Mouse (Mus musculus) gastrocnemius, postnatal 14 days (tissue): ENCODE results near the gene Stam. TPM values are rescaled to one million over a fixed set of nuclear protein-coding genes. Genes with fewer than 3 reads are reported as not detected.
"Not testable (repeated sequence)": the region's sequence is repeated elsewhere in the genome, so short reads cannot be mapped to it uniquely, and the experiment has no call there.

ENCODE experiments used
- DNase-seq: peaks from one replicate; pipeline ENCODE4 v3.0.0; 2021; ENCODE audit warnings: mixed read lengths
- intact Hi-C: fragments of 180-260 bp; cut with DNase I; formaldehyde crosslinking; loops from one replicate; pipeline ENCODE4 v1.15.1; 2025; ENCODE audit warnings: low total_unique reads
- total RNA-seq, 2 experiments: library from RNA; stranded (reverse); gene quantifications; 2 replicates each; pipeline ENCODE4 v1.2.3; 2021

Stam gene
- total RNA-seq, 2 experiments from 2014 or later = 23.2 to 25.3 TPM

DNA sequence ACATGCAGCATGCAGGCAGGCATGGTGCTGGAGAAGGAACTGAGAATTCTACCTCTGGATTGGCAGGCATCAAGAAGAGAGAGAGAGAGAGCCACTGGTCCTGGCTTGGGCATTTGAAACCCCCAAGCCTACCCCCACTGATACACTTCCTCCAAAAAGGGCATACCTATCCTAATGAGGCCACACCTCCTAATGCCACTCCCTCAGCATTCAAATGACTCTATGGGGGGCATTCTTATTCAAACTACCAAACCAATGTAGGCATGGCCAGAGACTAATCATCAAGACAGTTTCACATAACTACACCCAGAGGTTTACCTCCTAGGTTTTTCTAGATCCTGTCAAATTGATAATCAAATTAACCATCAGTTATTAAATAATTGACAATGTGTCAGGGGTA, 93.8 kb downstream of the Stam start:
- no peak for DNase-seq
- intact Hi-C loops = no loop called here

DNA sequence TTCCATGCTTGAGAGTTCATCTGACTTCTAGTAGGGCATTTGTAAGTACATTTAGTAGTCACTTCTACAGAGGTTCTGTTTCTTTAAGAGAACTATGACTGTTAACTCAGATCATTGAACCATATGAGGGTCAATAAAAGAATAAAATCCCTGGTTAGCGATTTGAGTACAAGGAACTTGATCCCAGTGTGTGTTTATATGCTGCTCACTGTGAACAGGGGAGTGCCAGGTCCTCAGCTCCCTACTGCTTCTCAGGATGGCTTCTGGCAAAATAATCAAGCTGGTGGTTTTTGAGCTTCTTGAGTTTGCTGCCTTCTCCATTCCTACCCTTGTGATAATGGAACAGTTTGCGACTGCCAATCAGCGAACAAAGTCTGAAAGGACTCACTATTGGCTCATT, 100.4 kb downstream of the Stam start, which contains the start of gene Tmem236:
Tmem236 (plus strand) TSS at position 190 of the 400 bp plus-strand sequence.
- intact Hi-C loops = no loop called here
- DNase-seq = no peak

DNA sequence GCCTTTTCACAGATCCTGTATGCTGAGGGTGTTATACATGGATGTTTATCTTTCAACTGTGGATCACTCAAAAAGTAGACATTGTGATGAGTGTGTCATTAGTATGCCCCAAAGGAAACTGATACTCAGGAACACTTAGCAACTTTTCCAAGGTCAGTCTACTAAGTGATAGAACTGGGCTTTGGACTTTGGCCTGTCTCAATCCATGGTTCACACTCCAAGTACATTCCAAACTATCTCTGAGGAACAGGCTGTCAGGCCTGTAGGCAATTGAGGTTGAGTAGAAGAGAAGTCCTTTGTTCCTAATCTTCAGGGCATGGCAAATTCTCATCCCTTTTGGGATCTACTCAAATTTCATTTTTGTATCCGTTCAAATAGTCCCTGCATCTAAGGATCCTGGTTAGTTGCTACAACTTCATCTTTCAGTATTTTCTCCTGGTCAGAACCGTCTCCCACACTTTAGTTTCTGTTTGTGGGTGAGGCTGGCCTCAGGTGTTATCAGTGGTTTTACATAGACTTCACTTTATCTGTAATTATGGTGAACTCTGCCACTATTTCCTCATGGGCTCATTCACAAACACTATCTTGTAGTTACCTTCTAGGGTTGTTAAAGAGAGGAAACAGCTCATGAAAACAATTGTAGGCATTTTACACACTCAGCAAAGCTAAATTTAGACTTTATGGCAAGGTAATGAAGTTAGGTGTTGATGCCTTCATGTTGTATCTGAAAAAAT, 102.7 kb downstream of the Stam start:
- intact Hi-C loops = no loop called here

DNA sequence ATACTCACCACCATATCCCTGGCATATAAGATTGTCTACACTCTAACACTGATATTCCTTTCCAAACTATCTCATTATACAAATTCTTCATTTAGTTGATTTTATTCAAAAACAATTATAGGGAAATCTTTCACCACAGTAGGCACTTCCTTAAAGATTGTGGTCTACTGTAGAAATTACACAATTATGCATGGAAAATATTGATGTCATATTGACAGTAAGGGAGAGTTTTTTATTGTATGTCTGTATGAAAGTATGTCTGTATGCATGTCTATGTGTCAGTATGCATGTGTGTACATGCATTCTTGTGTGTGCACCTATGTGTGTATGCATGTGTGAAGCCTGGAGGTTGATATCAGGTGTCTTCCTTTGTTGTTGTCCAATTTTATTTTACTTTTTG, 110.5 kb downstream of the Stam start:
- no peak for DNase-seq
- intact Hi-C loops = no loop called here

More for the DNA sequence above, 102.7 kb downstream of the Stam start:
- DNase-seq = no peak

DNA sequence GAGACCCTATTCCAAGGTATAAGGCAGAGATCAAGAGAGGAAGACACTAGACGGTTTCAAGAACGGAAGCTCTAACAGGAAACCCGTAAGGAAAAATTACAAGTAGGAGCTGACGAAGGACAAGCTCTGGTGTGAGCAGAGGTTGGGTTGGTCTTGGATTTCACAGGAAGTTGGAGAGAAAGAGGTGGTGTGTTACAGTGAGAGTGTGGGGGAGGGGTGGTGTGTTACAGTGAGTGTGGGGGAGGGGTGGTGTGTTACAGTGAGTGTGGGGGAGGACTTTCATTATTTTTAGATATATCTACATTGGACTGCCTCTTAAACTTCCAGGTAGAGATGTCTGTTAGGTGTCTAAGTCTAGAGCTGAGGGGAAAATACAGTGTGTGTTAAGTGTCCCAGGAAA, 116.8 kb downstream of the Stam start:
- no peak for DNase-seq
- intact Hi-C loops = no loop called here

DNA sequence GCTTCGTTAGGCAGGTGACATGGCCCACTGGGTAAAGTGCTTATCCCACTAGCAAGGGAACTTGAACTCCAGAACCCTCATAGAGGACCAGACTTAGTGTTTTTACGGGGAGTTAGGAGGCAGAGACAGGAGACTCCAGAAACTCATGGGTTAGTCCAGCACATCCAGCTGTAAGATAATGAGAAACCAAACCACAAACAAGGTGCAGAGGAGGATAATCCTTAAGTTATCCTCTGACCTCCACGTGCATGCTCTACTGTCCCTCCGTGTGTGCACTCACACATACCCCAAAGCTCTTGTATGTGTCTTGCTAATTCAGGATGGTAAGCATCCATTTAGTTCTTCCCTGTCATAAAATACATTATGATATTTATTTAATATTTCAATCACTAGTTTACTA, 117.7 kb downstream of the Stam start:
- DNase-seq = no peak

DNA sequence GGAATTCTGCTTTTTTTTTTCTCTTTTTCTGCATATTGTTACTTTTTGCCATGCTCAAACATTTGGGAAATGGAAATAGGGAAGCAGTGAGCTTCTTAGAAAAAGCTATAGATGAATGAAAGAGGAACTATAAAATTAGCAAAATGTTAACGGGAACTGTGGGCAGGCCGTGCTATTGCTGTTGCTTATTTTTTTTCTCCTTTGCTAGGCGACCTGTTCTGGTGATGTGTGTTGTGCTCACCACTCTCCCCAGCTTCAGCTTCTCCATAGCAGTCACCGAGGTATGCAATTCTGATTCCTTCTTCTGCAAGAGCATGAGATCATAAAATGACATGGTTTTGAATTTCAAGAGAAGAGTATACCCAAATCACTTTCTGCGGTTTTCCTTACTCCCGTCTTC, 118.1 kb downstream of the Stam start:
- DNase-seq = no peak
- intact Hi-C loops = no loop called here

More for the DNA sequence above, 117.7 kb downstream of the Stam start:
- intact Hi-C loops = no loop called here

DNA sequence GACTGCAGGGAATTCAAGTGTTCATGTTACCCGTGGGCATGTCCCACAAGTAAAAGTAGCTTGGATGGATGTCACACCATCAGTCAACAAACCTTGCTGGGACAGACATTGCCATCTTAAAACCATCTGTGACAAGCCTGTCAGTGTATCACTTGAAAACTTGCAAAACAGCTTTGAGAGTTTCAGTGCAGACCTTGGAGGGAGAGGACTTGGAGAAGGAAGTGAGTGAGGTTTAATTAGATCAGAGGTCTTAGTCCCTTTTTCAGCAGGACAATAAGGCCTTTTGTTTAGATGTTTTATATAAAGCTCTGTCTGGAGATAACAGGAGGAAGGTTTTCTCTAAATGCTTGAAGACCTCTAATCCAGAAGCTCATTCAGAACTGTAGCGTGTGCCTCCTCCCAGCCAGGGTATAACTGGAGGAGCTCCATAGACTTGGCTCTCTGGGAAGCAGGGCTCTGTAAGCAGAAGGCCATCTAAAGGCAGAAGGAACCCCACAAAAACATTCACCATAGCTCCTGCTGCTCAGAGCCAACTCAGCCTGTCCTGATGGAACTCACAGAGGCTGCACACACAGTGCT, 124.5 kb downstream of the Stam start:
- intact Hi-C loops, DNase-seq: not testable (repeated sequence)

Other genes starting within 250 kb of the Stam start
- 100 to 1,000 TPM; 321 to 334 TPM for gene Hacd1, start 18.0 kb upstream of the Stam start, total RNA-seq
- under 1 TPM; 0.11 to 0.57 TPM for gene Tmem236, start 100.4 kb downstream of the Stam start, total RNA-seq
- gene Mrc1, start 155.3 kb downstream of the Stam start, total RNA-seq = 10 to 100 TPM; 25.7 to 26.4 TPM